Mouse (Mus musculus) adrenal gland, adult 2 months (tissue): ENCODE measurements around the gene Unk. TPM values are rescaled to one million over a fixed set of nuclear protein-coding genes. Genes with fewer than 3 reads are reported as not detected.

Source experiments
- DNase-seq: peaks from one replicate; pipeline ENCODE4 v3.0.0; 2021
- polyA plus RNA-seq: library from polyadenylated mRNA; depleted of rRNA; stranded (reverse); fragments of >200 nt; gene quantifications from 2 replicates; pipeline ENCODE4 v1.2.3, GENCODE M21; 2012; rRNA removed
- total RNA-seq, 2 experiments: library from RNA; stranded (reverse); gene quantifications; 2 replicates each; pipeline ENCODE4 v1.2.3; 2021

Unk gene
- total and polyA plus RNA-seq, 3 experiments = 20.2 to 58.5 (median 21.2) TPM

GRCm38 (mm10) chr11:116106963-116107776 is 77.0 kb downstream of the Unk start:
- no peak for DNase-seq

GRCm38 (mm10) chr11:116107777-116108285 is 77.7 kb downstream of the Unk start:
- DNase-seq = no peak

GRCm38 (mm10) chr11:116108464-116109137 is 78.5 kb downstream of the Unk start:
- DNase-seq = peak; percentile 80

GRCm38 (mm10) chr11:116109441-116110081 is 79.4 kb downstream of the Unk start:
- peak; percentile 60 for DNase-seq

GRCm38 (mm10) chr11:116110131-116110530 is 80.0 kb downstream of the Unk start:
- DNase-seq = peak; percentile 88

GRCm38 (mm10) chr11:116110540-116110939 is 80.4 kb downstream of the Unk start:
- no peak for DNase-seq

Other genes with a start within 250 kb of the Unk start
- 10 to 100 TPM; 53.7 to 64.2 TPM for gene Caskin2, start 216.7 kb upstream of the Unk start, total RNA-seq
- gene Caskin2, start 216.7 kb upstream of the Unk start, polyA plus RNA-seq = 110 and 114 TPM in 2 replicates
- gene Tsen54, start 215.6 kb upstream of the Unk start, total RNA-seq = 10 to 100 TPM; 15.8 to 20.7 TPM
- 43.9 and 61.6 TPM in 2 replicates for gene Tsen54, start 215.6 kb upstream of the Unk start, polyA plus RNA-seq
- gene Llgl2, start 206.3 kb upstream of the Unk start, total RNA-seq = 10 to 100 TPM in 1 of 2 experiments, 1 to 10 TPM in 1; 7.6 to 13.1 TPM
- gene Llgl2, start 206.3 kb upstream of the Unk start, polyA plus RNA-seq = 24.4 and 29.5 TPM in 2 replicates
- gene Myo15b, start 171.9 kb upstream of the Unk start, total RNA-seq = under 1 TPM in 1 of 2 experiments, not detected in 1; 0.35 TPM
- gene Myo15b, start 171.9 kb upstream of the Unk start, polyA plus RNA-seq = 0.13 and 0.47 TPM in 2 replicates
- 1 to 10 TPM in 1 of 2 experiments, under 1 TPM in 1; 0.58 to 1.3 TPM for gene Smim5, start 130.4 kb upstream of the Unk start, total RNA-seq
- gene Smim5, start 130.4 kb upstream of the Unk start, polyA plus RNA-seq = 0.86 and 0.99 TPM in 2 replicates
- gene Smim6, start 118.3 kb upstream of the Unk start, total RNA-seq = not detected
- gene Smim6, start 118.3 kb upstream of the Unk start, polyA plus RNA-seq = not detected in 2 replicates
- 10 to 100 TPM; 31.8 to 44.5 TPM for gene Sap30bp, start 97.0 kb upstream of the Unk start, total RNA-seq
- gene Sap30bp, start 97.0 kb upstream of the Unk start, polyA plus RNA-seq = 31.4 and 33.8 TPM in 2 replicates
- gene Recql5, start 96.8 kb upstream of the Unk start, total RNA-seq = 10 to 100 TPM; 20.8 to 28.3 TPM
- 22.4 and 25.4 TPM in 2 replicates for gene Recql5, start 96.8 kb upstream of the Unk start, polyA plus RNA-seq
- gene Itgb4, start 55.6 kb upstream of the Unk start, total RNA-seq = 1 to 10 TPM; 2.1 to 4.3 TPM
- gene Itgb4, start 55.6 kb upstream of the Unk start, polyA plus RNA-seq = 3.9 and 4.8 TPM in 2 replicates
- gene Galk1, start 17.6 kb upstream of the Unk start, total RNA-seq = 10 to 100 TPM; 30.6 to 45.6 TPM
- gene Galk1, start 17.6 kb upstream of the Unk start, polyA plus RNA-seq = 68.6 and 71.3 TPM in 2 replicates
- gene H3f3b, start 2.4 kb upstream of the Unk start, total RNA-seq = 100 to 1,000 TPM; 270 to 363 TPM
- gene H3f3b, start 2.4 kb upstream of the Unk start, polyA plus RNA-seq = 76.2 and 92.7 TPM in 2 replicates
- 1 to 10 TPM in 1 of 2 experiments, under 1 TPM in 1; 0.83 to 1.0 TPM for gene Unc13d, start 47.6 kb downstream of the Unk start, total RNA-seq
- gene Unc13d, start 47.6 kb downstream of the Unk start, polyA plus RNA-seq = 2.3 and 3.4 TPM in 2 replicates
- 100 to 1,000 TPM; 165 to 185 TPM for gene Wbp2, start 56.7 kb downstream of the Unk start, total RNA-seq
- 517 and 528 TPM in 2 replicates for gene Wbp2, start 56.7 kb downstream of the Unk start, polyA plus RNA-seq
- 10 to 100 TPM; 10.3 to 17.9 TPM for gene Trim47, start 96.9 kb downstream of the Unk start, total RNA-seq
- 49.1 and 68.9 TPM in 2 replicates for gene Trim47, start 96.9 kb downstream of the Unk start, polyA plus RNA-seq
- 10 to 100 TPM in 1 of 2 experiments, 1 to 10 TPM in 1; 9.5 to 11.8 TPM for gene Trim65, start 100.8 kb downstream of the Unk start, total RNA-seq
- 15.9 and 16.0 TPM in 2 replicates for gene Trim65, start 100.8 kb downstream of the Unk start, polyA plus RNA-seq
- 100 to 1,000 TPM; 102 to 108 TPM for gene Mrpl38, start 108.5 kb downstream of the Unk start, total RNA-seq
- gene Mrpl38, start 108.5 kb downstream of the Unk start, polyA plus RNA-seq = 134 and 167 TPM in 2 replicates
- gene Fbf1, start 137.8 kb downstream of the Unk start, total RNA-seq = 10 to 100 TPM; 30.4 to 37.8 TPM
- 19.5 and 21.4 TPM in 2 replicates for gene Fbf1, start 137.8 kb downstream of the Unk start, polyA plus RNA-seq
- gene Ten1, start 168.5 kb downstream of the Unk start, total RNA-seq = 10 to 100 TPM; 24.7 to 27.3 TPM
- gene Ten1, start 168.5 kb downstream of the Unk start, polyA plus RNA-seq = 15.0 and 16.2 TPM in 2 replicates
- gene Acox1, start 168.7 kb downstream of the Unk start, total RNA-seq = 100 to 1,000 TPM; 225 TPM
- 64.1 and 67.5 TPM in 2 replicates for gene Acox1, start 168.7 kb downstream of the Unk start, polyA plus RNA-seq
- 1 to 10 TPM in 1 of 2 experiments, under 1 TPM in 1; 0.43 to 1.8 TPM for gene Evpl, start 207.8 kb downstream of the Unk start, total RNA-seq
- 0.49 and 0.57 TPM in 2 replicates for gene Evpl, start 207.8 kb downstream of the Unk start, polyA plus RNA-seq
- 10 to 100 TPM; 70.0 to 77.0 TPM for gene Srp68, start 243.9 kb downstream of the Unk start, total RNA-seq
- gene Srp68, start 243.9 kb downstream of the Unk start, polyA plus RNA-seq = 21.4 and 27.6 TPM in 2 replicates